Mouse (Mus musculus): ENCODE results near the gene Csnk1g2.
A peak's percentile ranks its signal among the peaks of the same experiment; 100 is the strongest.

Gene Csnk1g2

GRCm38 (mm10) chr10:80665459-80665858, 42.8 kb downstream of the Csnk1g2 start:
- DNase-seq, result no peak

- DNase-seq, result no peak
These were observed 43.5 kb downstream of the Csnk1g2 start for GRCm38 (mm10) chr10:80665981-80666733.

- DNase-seq, result no peak
These were observed 44.3 kb downstream of the Csnk1g2 start for GRCm38 (mm10) chr10:80666837-80667412.

GRCm38 (mm10) chr10:80668614-80669013, 46.0 kb downstream of the Csnk1g2 start:
- no peak for DNase-seq

GRCm38 (mm10) chr10:80669018-80669417, 46.4 kb downstream of the Csnk1g2 start:
- no peak for DNase-seq

GRCm38 (mm10) chr10:80669737-80670485, 47.3 kb downstream of the Csnk1g2 start:
- no peak for DNase-seq

GRCm38 (mm10) chr10:80670531-80670930, 47.9 kb downstream of the Csnk1g2 start:
- DNase-seq, result no peak

GRCm38 (mm10) chr10:80671251-80671650, 48.6 kb downstream of the Csnk1g2 start:
- no peak for DNase-seq

- DNase-seq, result no peak
These were observed 49.5 kb downstream of the Csnk1g2 start for GRCm38 (mm10) chr10:80671936-80672690.

- DNase-seq, result no peak
These were observed 51.1 kb downstream of the Csnk1g2 start for GRCm38 (mm10) chr10:80673690-80674089.

GRCm38 (mm10) chr10:80674161-80674711, 51.6 kb downstream of the Csnk1g2 start:
- no peak for DNase-seq

- no peak for DNase-seq
These were observed 52.3 kb downstream of the Csnk1g2 start for GRCm38 (mm10) chr10:80674851-80675404.

- DNase-seq, result peak; percentile 49
These were observed 53.0 kb downstream of the Csnk1g2 start for GRCm38 (mm10) chr10:80675405-80676197.

GRCm38 (mm10) chr10:80676198-80676928, 53.7 kb downstream of the Csnk1g2 start:
- peak; percentile 100 for DNase-seq

GRCm38 (mm10) chr10:80677128-80677875, 54.7 kb downstream of the Csnk1g2 start:
- no peak for DNase-seq

- DNase-seq, result peak; percentile 94
These were observed 55.4 kb downstream of the Csnk1g2 start, which contains the start of gene Mknk2 for GRCm38 (mm10) chr10:80677942-80678436. Gene Mknk2, minus strand, starts transcription at chr10:80678112.

GRCm38 (mm10) chr10:80678601-80679377, 56.2 kb downstream of the Csnk1g2 start:
- DNase-seq, result peak; percentile 47

- DNase-seq, result peak; percentile 43
These were observed 57.1 kb downstream of the Csnk1g2 start for GRCm38 (mm10) chr10:80679556-80680259.
